Mouse (Mus musculus): Measurements from ENCODE around the gene Sfxn3. TPM values are rescaled to one million over a fixed set of nuclear protein-coding genes. Genes with fewer than 3 reads are reported as not detected.
A peak's percentile ranks its signal among the peaks of the same experiment; 100 is the strongest.
"Not testable (repeated sequence)": the region's sequence is repeated elsewhere in the genome, so short reads cannot be mapped to it uniquely, and the experiment has no call there.

Gene Sfxn3
- polyA plus RNA-seq, 1 experiment from 2014 or later: 16.5 TPM

GRCm38 (mm10) chr19:45036867-45037266 lies 10.4 kb upstream of the Sfxn3 start:
- H3K36me3 ChIP-seq (ENCODE audit: control insufficient read depth, insufficient read depth, low read length): no peaks in the 10 kb centered on the region
- H3K4me1 ChIP-seq (ENCODE audit: control insufficient read depth, insufficient read depth, low read length): peaks cover 7% of the 10 kb centered on the region; the same call in 1 of the 2 replicates
- peaks cover 17% of the 10 kb centered on the region; the same call in 1 of the 2 replicates for H3K27me3 ChIP-seq (replicated peaks; ENCODE audit: control insufficient read depth, insufficient read depth, low read length)
- no peaks in the 10 kb centered on the region for H3K9me3 ChIP-seq (ENCODE audit: control insufficient read depth, low read length)
- no peak overlapping the region for H3K9ac ChIP-seq (ENCODE audit: low read depth, low read length)
- H3K4me3 ChIP-seq (ENCODE audit: low read length): no peak overlapping the region
- H3K4me2 ChIP-seq (ENCODE audit: low read depth, low read length): no peak overlapping the region
- no peak overlapping the region for H3K27ac ChIP-seq (ENCODE audit: low read length)
- ATAC-seq: no peak
- WGBS: 39% methylated on average over 16 of the region's 16 CpGs

DNA sequence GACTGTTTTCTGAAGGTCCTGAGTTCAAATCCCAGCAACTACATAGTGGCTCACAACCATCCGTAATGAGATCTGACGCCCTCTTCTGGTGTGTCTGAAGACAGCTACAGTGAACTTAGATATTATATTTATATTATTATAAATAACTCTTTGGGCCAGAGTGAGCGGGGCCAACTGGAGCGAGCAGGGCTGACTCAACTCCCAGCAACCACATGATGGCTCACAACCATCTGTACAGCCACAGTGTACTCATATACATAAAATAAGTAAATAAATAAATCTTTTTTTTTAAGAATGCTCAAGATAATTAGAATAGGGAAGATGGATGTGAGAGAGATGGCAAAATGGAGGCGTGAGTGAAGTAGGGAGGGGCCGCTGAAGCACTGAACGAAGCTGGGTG lies 9.1 kb upstream of the Sfxn3 start:
- H3K9me3 ChIP-seq (ENCODE audit: control insufficient read depth, low read length); H3K36me3 ChIP-seq (ENCODE audit: control insufficient read depth, insufficient read depth, low read length); H3K4me3 ChIP-seq (ENCODE audit: low read length); H3K4me2 ChIP-seq (ENCODE audit: low read depth, low read length); H3K4me1 ChIP-seq (ENCODE audit: control insufficient read depth, insufficient read depth, low read length); H3K9ac ChIP-seq (ENCODE audit: low read depth, low read length); ATAC-seq; H3K27ac ChIP-seq (ENCODE audit: low read length): not testable (repeated sequence)
- peaks cover 17% of the 10 kb centered on the region; the same call in 1 of the 2 replicates for H3K27me3 ChIP-seq (replicated peaks; ENCODE audit: control insufficient read depth, insufficient read depth, low read length)
- WGBS: 87% methylated on average over 7 of the region's 7 CpGs

DNA sequence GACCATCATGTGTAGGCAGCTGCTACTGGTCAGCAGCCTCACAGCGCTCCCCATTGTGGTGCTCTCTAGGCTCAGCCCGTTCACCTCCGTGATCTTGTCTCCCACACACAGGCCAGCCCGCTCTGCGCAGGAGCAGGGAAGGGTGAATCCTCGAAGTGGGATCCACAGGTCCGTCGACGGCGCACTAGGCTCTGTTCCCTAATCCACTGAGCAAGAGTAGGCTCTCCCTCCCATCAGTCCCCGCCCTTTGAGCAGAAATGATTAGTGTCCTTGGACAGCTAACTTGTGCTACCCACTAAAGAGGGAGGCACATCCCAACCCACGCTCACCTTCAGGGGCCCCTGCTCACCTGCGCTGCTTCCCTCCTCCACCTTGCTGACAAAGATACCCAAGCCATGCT lies 7.1 kb upstream of the Sfxn3 start:
- ATAC-seq: no peak
- no peak overlapping the region for H3K27ac ChIP-seq (ENCODE audit: low read length)
- H3K27me3 ChIP-seq (replicated peaks; ENCODE audit: control insufficient read depth, insufficient read depth, low read length): peaks cover 17% of the 10 kb centered on the region; the same call in 1 of the 2 replicates
- H3K9me3 ChIP-seq (ENCODE audit: control insufficient read depth, low read length): no peaks in the 10 kb centered on the region
- no peak overlapping the region for H3K4me2 ChIP-seq (ENCODE audit: low read depth, low read length)
- WGBS: 43% methylated on average over 13 of the region's 13 CpGs
- H3K4me3 ChIP-seq (ENCODE audit: low read length): no peak overlapping the region
- H3K4me1 ChIP-seq (ENCODE audit: control insufficient read depth, insufficient read depth, low read length): 0 out of 2 replicates have a peak, but pooled peaks cover 2% of the 10 kb centered on the region
- H3K9ac ChIP-seq (ENCODE audit: low read depth, low read length): no peak overlapping the region
- no peaks in the 10 kb centered on the region for H3K36me3 ChIP-seq (ENCODE audit: control insufficient read depth, insufficient read depth, low read length)

DNA sequence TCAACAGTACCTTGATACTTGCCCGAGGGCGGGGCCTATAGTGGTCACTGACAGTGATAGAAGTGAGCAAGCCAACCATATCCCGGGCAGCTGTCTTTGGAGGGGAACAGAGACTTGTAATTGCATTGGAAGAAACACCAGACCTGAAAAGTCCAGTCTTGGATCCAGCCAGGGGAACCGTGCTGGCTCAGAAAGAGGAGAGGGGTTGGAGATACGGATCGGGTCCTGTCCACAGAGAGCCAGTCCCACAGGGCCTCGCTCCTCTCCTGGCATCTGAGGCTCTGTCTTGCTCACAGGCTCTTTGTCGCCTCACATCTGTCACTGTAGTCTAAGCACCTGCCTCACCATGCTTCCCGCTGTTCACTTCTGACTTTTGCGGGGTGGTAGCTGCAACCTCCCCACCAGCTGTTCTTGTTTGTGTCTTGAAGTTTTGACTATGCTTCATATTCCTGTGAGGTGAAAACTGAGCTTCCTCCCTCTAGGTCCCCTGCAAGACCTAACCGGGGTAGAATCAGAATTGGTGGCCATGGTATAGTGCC lies 2.8 kb upstream of the Sfxn3 start:
- H3K4me3 ChIP-seq (ENCODE audit: low read length): no peak overlapping the region

DNA sequence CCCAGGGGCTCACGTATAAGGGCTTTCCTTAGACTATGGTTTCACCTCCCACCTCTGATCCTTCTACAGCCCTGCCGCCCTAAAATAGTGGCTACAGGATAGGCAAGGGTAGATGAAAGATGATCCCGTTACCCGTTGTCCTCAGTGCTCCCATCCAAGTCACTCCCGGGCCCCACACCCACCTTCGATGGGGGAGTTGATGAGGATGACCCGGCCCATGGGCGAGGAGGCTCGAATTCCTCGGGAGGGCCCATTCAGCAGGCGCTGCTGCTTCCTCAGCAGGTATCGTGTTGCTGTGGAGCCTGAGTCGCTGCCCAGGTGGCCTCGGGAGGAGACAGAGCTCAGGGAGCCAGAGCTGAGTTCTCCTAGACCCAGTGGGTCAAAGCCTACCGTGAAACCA lies 2.1 kb upstream of the Sfxn3 start:
- no peak for ATAC-seq
- no peak overlapping the region for H3K27ac ChIP-seq (ENCODE audit: low read length)
- WGBS: 53% methylated on average over 15 of the region's 15 CpGs

More for the DNA sequence above, 2.8 kb upstream of the Sfxn3 start:
- Histone ChIP-seq H3K36me3 (ENCODE audit: control insufficient read depth, insufficient read depth, low read length) (no peaks in the 10 kb centered on the region), H3K9ac (ENCODE audit: low read depth, low read length) (no peak overlapping the region), H3K4me2 (ENCODE audit: low read depth, low read length) (no peak overlapping the region), H3K4me1 (ENCODE audit: control insufficient read depth, insufficient read depth, low read length) (peaks cover 18% of the 10 kb centered on the region), H3K27ac (ENCODE audit: low read length) (no peak overlapping the region), H3K27me3 (replicated peaks; ENCODE audit: control insufficient read depth, insufficient read depth, low read length) (peaks cover 12% of the 10 kb centered on the region; the same call in 1 of the 2 replicates), H3K9me3 (ENCODE audit: control insufficient read depth, low read length) (no peaks in the 10 kb centered on the region)
- 73% methylated on average over 11 of the region's 11 CpGs for WGBS
- ATAC-seq: no peak

DNA sequence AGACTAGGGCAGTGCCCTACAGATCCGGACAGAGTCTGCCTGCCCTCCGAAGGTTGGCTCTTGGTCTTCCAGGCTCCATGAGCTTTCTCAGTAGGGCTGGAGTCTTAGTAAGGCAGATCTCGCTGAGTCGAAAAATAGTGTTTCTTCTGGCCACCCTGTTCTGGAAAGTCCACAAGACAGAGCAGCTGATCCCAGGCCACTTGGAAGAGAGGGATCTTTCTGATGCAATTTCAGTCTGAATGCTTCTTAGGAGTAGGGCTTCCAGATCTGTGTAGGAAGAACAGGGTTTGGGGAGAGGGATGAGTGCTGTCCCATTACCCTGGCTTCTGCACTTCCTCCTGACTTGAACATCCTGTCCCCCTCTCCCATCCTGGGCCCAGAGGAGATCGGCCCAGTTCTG lies 1.7 kb upstream of the Sfxn3 start, which contains the start of gene Pdzd7:
TSS of gene Pdzd7 (minus strand) at position 67 of the 400 bp plus-strand sequence.
- peak within 1 kb of the TSS; percentile 91 for H3K4me2 ChIP-seq (ENCODE audit: low read depth, low read length)
- 0 out of 2 replicates have a peak, but pooled peaks cover under 1% of the 10 kb centered on the region for H3K27me3 ChIP-seq (replicated peaks; ENCODE audit: control insufficient read depth, insufficient read depth, low read length)
- no peaks in the 10 kb centered on the region for H3K36me3 ChIP-seq (ENCODE audit: control insufficient read depth, insufficient read depth, low read length)
- no peaks in the 10 kb centered on the region for H3K9me3 ChIP-seq (ENCODE audit: control insufficient read depth, low read length)
- 81% methylated on average over 5 of the region's 5 CpGs for WGBS
- no peak for ATAC-seq
- peak within 1 kb of the TSS; percentile 73 for H3K9ac ChIP-seq (ENCODE audit: low read depth, low read length)
- H3K4me3 ChIP-seq (ENCODE audit: low read length): peak within 1 kb of the TSS; percentile 52
- H3K4me1 ChIP-seq (ENCODE audit: control insufficient read depth, insufficient read depth, low read length): peaks cover 18% of the 10 kb centered on the region
- H3K27ac ChIP-seq (ENCODE audit: low read length): no peak within 1 kb of the TSS

More for the DNA sequence above, 2.1 kb upstream of the Sfxn3 start:
- H3K27me3 ChIP-seq (replicated peaks; ENCODE audit: control insufficient read depth, insufficient read depth, low read length): 0 out of 2 replicates have a peak, but pooled peaks cover 5% of the 10 kb centered on the region
- no peak overlapping the region for H3K4me3 ChIP-seq (ENCODE audit: low read length)
- H3K4me1 ChIP-seq (ENCODE audit: control insufficient read depth, insufficient read depth, low read length): peaks cover 18% of the 10 kb centered on the region
- H3K36me3 ChIP-seq (ENCODE audit: control insufficient read depth, insufficient read depth, low read length): no peaks in the 10 kb centered on the region
- H3K9ac ChIP-seq (ENCODE audit: low read depth, low read length): no peak overlapping the region
- no peak overlapping the region for H3K4me2 ChIP-seq (ENCODE audit: low read depth, low read length)
- H3K9me3 ChIP-seq (ENCODE audit: control insufficient read depth, low read length): no peaks in the 10 kb centered on the region

DNA sequence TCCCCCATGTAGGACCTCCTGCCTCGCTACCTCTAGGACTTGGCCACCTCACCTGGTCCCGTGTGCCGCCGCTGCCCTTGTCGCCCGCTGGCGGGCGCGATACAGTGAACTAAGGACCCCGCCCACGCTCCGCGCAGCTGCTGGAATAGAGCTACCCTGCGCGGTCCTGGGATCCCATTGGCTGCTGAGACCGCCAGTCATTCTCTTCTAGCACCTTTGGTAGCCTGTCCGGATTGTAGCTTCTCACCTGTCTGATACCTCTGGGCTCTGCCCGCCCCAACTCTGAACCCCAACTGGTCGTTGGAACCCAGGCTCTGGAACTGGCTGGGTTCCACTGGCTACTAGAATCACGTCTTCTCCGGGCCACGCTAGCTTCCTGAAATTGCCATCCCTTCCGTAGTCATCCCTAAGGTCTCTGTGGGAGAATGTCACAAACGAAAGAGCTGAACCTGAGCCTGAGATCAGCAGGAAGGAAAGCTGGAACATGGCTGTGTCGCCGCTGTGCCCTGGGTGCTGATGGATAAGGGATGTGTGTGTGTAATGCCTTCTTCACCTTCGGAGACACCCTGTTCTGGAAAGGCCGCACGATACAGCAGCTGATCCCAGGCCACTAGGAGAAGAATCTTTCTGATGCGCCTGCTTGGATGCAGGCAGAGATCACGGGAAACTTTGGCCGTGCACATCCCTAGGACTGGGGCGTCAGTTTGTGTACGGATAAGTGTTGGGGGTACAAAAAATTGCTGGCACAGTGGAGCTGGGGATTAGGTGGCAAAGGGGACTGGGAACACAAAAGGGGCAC lies 581 bp upstream of the Sfxn3 start:
- peak; percentile 73 for ATAC-seq
- peak overlapping the region; percentile 91 for H3K4me2 ChIP-seq (ENCODE audit: low read depth, low read length)
- H3K27ac ChIP-seq (ENCODE audit: low read length): peak overlapping the region; percentile 92
- H3K36me3 ChIP-seq (ENCODE audit: control insufficient read depth, insufficient read depth, low read length): no peaks in the 10 kb centered on the region
- peak overlapping the region; percentile 73 for H3K9ac ChIP-seq (ENCODE audit: low read depth, low read length)
- no peaks in the 10 kb centered on the region for H3K27me3 ChIP-seq (replicated peaks; ENCODE audit: control insufficient read depth, insufficient read depth, low read length)
- 1% methylated on average over 34 of the region's 34 CpGs for WGBS
- peaks cover 18% of the 10 kb centered on the region for H3K4me1 ChIP-seq (ENCODE audit: control insufficient read depth, insufficient read depth, low read length)
- H3K9me3 ChIP-seq (ENCODE audit: control insufficient read depth, low read length): no peaks in the 10 kb centered on the region
- H3K4me3 ChIP-seq (ENCODE audit: low read length): peak overlapping the region; percentile 52

DNA sequence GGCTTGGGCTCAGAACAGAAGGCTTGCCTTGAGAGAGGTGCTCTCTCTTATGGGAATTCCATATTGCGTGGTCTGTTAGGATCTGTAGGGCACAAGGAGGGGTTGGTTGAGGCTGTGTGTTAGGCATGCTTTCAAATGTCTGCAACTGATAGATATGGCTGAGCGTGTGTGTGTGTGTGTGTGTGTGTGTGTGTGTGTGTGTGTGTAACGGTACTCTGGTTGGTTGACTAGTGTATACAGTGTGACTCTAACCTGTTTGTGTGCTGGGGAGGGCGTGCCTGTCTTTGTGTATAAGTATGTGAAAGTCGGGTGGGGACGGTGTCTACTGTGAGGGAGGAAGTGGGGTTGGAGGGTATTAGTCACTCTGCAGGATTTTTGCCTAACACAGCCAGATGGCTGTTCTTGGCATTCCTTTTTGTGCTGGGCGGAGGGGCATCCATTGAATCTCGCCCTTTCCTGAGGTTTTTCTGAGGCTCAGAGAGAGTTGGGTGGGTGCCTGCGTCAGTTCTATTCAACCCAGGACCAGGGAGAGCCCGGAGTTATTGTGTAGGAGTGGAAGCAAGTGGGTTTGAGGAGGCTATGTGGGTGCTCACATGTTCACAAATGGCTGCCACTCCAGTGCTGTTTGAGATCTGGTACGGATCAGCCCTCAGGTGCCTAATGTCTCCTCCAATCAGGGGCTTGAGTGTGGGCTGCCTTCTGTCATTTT lies 786 bp downstream of the Sfxn3 start:
- no peaks in the 10 kb centered on the region for H3K27me3 ChIP-seq (replicated peaks; ENCODE audit: control insufficient read depth, insufficient read depth, low read length)
- WGBS: 21% methylated on average over 11 of the region's 11 CpGs
- H3K9ac ChIP-seq (ENCODE audit: low read depth, low read length): peak overlapping the region; percentile 73
- H3K4me1 ChIP-seq (ENCODE audit: control insufficient read depth, insufficient read depth, low read length): peaks cover 18% of the 10 kb centered on the region
- no peaks in the 10 kb centered on the region for H3K9me3 ChIP-seq (ENCODE audit: control insufficient read depth, low read length)
- H3K4me2 ChIP-seq (ENCODE audit: low read depth, low read length): peak overlapping the region; percentile 91
- ATAC-seq: peak; percentile 58
- H3K4me3 ChIP-seq (ENCODE audit: low read length): peak overlapping the region; percentile 52
- no peaks in the 10 kb centered on the region for H3K36me3 ChIP-seq (ENCODE audit: control insufficient read depth, insufficient read depth, low read length)
- H3K27ac ChIP-seq (ENCODE audit: low read length): peak overlapping the region; percentile 92

Data from intestine, embryonic 16.5 days (tissue).